ENCODE assay signal across 8 mouse cellular contexts in genomic region chr9:15279649-15280490, GRCm38 (mm10). TPM values are rescaled to one million over a fixed set of nuclear protein-coding genes. Genes with fewer than 3 reads are reported as not detected.
DNase-seq lines count a peak whose midpoint lies in the region; ATAC-seq and TF ChIP-seq lines count a peak whose summit lies in the region.

Gene Med17, minus strand, starts transcription at chr9:15279931.

- peak within 1 kb of the TSS; percentile 82 for H3K4me2 ChIP-seq in forebrain, embryonic 13.5 days
- H3K4me2 ChIP-seq in liver, postnatal 0 days (ENCODE audit: low read depth, low read length): peak within 1 kb of the TSS; percentile 90
- peak within 1 kb of the TSS; percentile 87 for H3K4me2 ChIP-seq in neural tube, embryonic 14.5 days (ENCODE audit: low read depth, low read length)

- intact Hi-C loops in heart, postnatal 10 days (cut with DNase I): no loop called here

- peak; percentile 96 for DNase-seq in heart, postnatal 10 days
- DNase-seq in large intestine, adult 2 months (ENCODE audit: low read depth, low spot score): peak; percentile 90
- peak; percentile 95 for DNase-seq in liver, postnatal 0 days
- DNase-seq in testis, postnatal 10 days (ENCODE audit: low spot score): peak; percentile 91

- peak within 1 kb of the TSS; percentile 50 for H3K9ac ChIP-seq in ES-Bruce4 (ENCODE audit: low read depth, poor library complexity, severe bottlenecking)
- peak within 1 kb of the TSS; percentile 98 for H3K9ac ChIP-seq in forebrain, embryonic 13.5 days
- peak within 1 kb of the TSS; percentile 90 for H3K9ac ChIP-seq in liver, postnatal 0 days (replicated peaks)
- H3K9ac ChIP-seq in neural tube, embryonic 14.5 days (replicated peaks; ENCODE audit: low read depth, low read length): peak within 1 kb of the TSS; percentile 90

- ATAC-seq in cerebellum, adult (ENCODE audit: insufficient number of reproducible peaks, low FRiP score, low TSS enrichment): peak; percentile 94
- peak; percentile 99 for ATAC-seq in forebrain, embryonic 13.5 days
- peak; percentile 97 for ATAC-seq in liver, postnatal 0 days
- ATAC-seq in neural tube, embryonic 14.5 days (ENCODE audit: low read depth): peak; percentile 98

- peaks cover 17% of the 10 kb centered on the region for H3K36me3 ChIP-seq in ES-Bruce4 (ENCODE audit: control insufficient read depth, insufficient read depth, low read length, poor library complexity, severe bottlenecking)
- peaks cover 16% of the 10 kb centered on the region for H3K36me3 ChIP-seq in forebrain, embryonic 13.5 days (ENCODE audit: poor library complexity, severe bottlenecking)
- H3K36me3 ChIP-seq in liver, postnatal 0 days (replicated peaks; ENCODE audit: insufficient read depth, low read length): peaks cover 23% of the 10 kb centered on the region
- H3K36me3 ChIP-seq in neural tube, embryonic 14.5 days (ENCODE audit: control insufficient read depth, insufficient read depth, low read length): peaks cover 7% of the 10 kb centered on the region

- H3K4me3 ChIP-seq in ES-Bruce4 (ENCODE audit: low read depth, low read length): peak within 1 kb of the TSS; percentile 78
- peak within 1 kb of the TSS; percentile 92 for H3K4me3 ChIP-seq in forebrain, embryonic 13.5 days
- H3K4me3 ChIP-seq in liver, postnatal 0 days (ENCODE audit: low read depth, low read length): peak within 1 kb of the TSS; percentile 96
- H3K4me3 ChIP-seq in neural tube, embryonic 14.5 days (ENCODE audit: low read depth, low read length): peak within 1 kb of the TSS; percentile 85

- no peak for TF ChIP-seq CTCF in ES-Bruce4 (IDR thresholded peaks at IDR 0.05; ENCODE audit: low read depth, low read length)
- TF ChIP-seq CTCF in liver, postnatal 0 days (IDR thresholded peaks at IDR 0.05; ENCODE audit: low read depth): no peak

- TF ChIP-seq POLR2A in ES-Bruce4 (IDR thresholded peaks at IDR 0.05; ENCODE audit: insufficient read depth, low read length): peak; percentile 76

- H3K27ac ChIP-seq in ES-Bruce4 (ENCODE audit: insufficient read depth, low read length): no peak within 1 kb of the TSS
- H3K27ac ChIP-seq in forebrain, embryonic 13.5 days: peak within 1 kb of the TSS; percentile 84
- H3K27ac ChIP-seq in liver, postnatal 0 days (ENCODE audit: low read depth): peak within 1 kb of the TSS; percentile 91
- H3K27ac ChIP-seq in neural tube, embryonic 14.5 days (ENCODE audit: low read depth, low read length): peak within 1 kb of the TSS; percentile 82

- H3K27me3 ChIP-seq in ES-Bruce4 (ENCODE audit: control insufficient read depth, insufficient read depth, low read length, poor library complexity, severe bottlenecking): no peaks in the 10 kb centered on the region
- no peaks in the 10 kb centered on the region for H3K27me3 ChIP-seq in forebrain, embryonic 13.5 days
- H3K27me3 ChIP-seq in liver, postnatal 0 days (ENCODE audit: insufficient read depth, low read length): no peaks in the 10 kb centered on the region
- no peaks in the 10 kb centered on the region for H3K27me3 ChIP-seq in neural tube, embryonic 14.5 days (ENCODE audit: control insufficient read depth, insufficient read depth, low read length)

- TF ChIP-seq EP300 in ES-Bruce4 (IDR thresholded peaks at IDR 0.05; ENCODE audit: insufficient read depth, low read depth, low read length): peak; percentile 49; the same call in 1 of the 2 replicates
- peak; percentile 63; the same call in 1 of the 2 replicates for TF ChIP-seq EP300 in liver, postnatal 0 days (IDR thresholded peaks at IDR 0.05; ENCODE audit: low read depth)

- H3K9me3 ChIP-seq in ES-Bruce4 (replicated peaks; ENCODE audit: control insufficient read depth, insufficient read depth, low read length, poor library complexity, severe bottlenecking): no peaks in the 10 kb centered on the region
- H3K9me3 ChIP-seq in forebrain, embryonic 13.5 days (replicated peaks): no peaks in the 10 kb centered on the region
- H3K9me3 ChIP-seq in liver, postnatal 0 days (ENCODE audit: low read length): no peaks in the 10 kb centered on the region
- no peaks in the 10 kb centered on the region for H3K9me3 ChIP-seq in neural tube, embryonic 14.5 days (ENCODE audit: control insufficient read depth, low read length)

- WGBS in forebrain, embryonic 13.5 days: 1% methylated on average over 54 of the region's 57 CpGs
- WGBS in large intestine, adult 2 months: under 1% methylated on average over 57 of the region's 57 CpGs
- WGBS in liver, postnatal 0 days (ENCODE audit: insufficient replicate concordance): under 1% methylated on average over 41 of the region's 57 CpGs
- under 1% methylated on average over 57 of the region's 57 CpGs for WGBS in neural tube, embryonic 14.5 days

- no peaks in the 10 kb centered on the region for H3K4me1 ChIP-seq in ES-Bruce4 (ENCODE audit: control insufficient read depth, insufficient read depth, low read length)
- H3K4me1 ChIP-seq in forebrain, embryonic 13.5 days: peaks cover 29% of the 10 kb centered on the region
- H3K4me1 ChIP-seq in liver, postnatal 0 days (ENCODE audit: insufficient read depth): peaks cover 15% of the 10 kb centered on the region
- peaks cover 15% of the 10 kb centered on the region for H3K4me1 ChIP-seq in neural tube, embryonic 14.5 days (ENCODE audit: control insufficient read depth, insufficient read depth, low read length)

RNA-seq across cellular contexts. Expression of gene Med17, which starts in this region (rescaled TPM):
- polyA plus RNA-seq in ES-Bruce4 (2011; ENCODE audit: insufficient read depth, insufficient read length, low read depth, missing spikeins): 89.6 and 109 TPM in 2 replicates
- 40.1 and 44.4 TPM in 2 replicates for polyA plus RNA-seq in forebrain, embryonic 13.5 days (2015; fragmentation: Nextera tagmentation; extraction: Ambion mirVana)
- total RNA-seq in heart, postnatal 10 days (2021): 10 to 100 TPM; 17.1 to 20.4 TPM
- polyA plus RNA-seq in large intestine, adult 2 months (2012; rRNA removed): 21.5 and 28.0 TPM in 2 replicates
- 12.3 and 13.6 TPM in 2 replicates for polyA plus RNA-seq in liver, postnatal 0 days (2015; fragmentation: Nextera tagmentation; extraction: Ambion mirVana)
- 33.0 and 41.8 TPM in 2 replicates for polyA plus RNA-seq in neural tube, embryonic 14.5 days (2014; fragmentation: Nextera tagmentation; extraction: Ambion mirVana)
